In genomic region chr1:180718756-180719155, GRCm38 (mm10) we compare ENCODE assay signal across 31 mouse cellular contexts. TPM values are rescaled to one million over a fixed set of nuclear protein-coding genes. Genes with fewer than 3 reads are reported as not detected.
DNase-seq lines count a peak whose midpoint lies in the region; ATAC-seq and TF ChIP-seq lines count a peak whose summit lies in the region.
"Had no signal": no experiment of that assay in that cellular context is flagged by ENCODE, and none has a peak within 500 bp of the region (broad histone marks: within the 10 kb centered on the region; RNA-seq: fewer than 3 reads in every experiment).

No protein-coding gene starts in this region.

- no peak overlapping the region for H3K4me3 ChIP-seq in MEL (ENCODE audit: control insufficient read depth in 1 of 2, insufficient read depth in 1 of 2, low read depth in 2 of 2, low read length in 2 of 2)
- no peak overlapping the region for H3K4me3 ChIP-seq in hindbrain, embryonic 11.5 days (ENCODE audit: low read depth, low read length)
- H3K4me3 ChIP-seq: embryonic facial prominence, embryonic 10.5 days; embryonic facial prominence, embryonic 13.5 days; erythroblast, embryonic 14.5 days; forebrain, embryonic 12.5 days; forebrain, embryonic 15.5 days; heart, adult 2 months; heart, embryonic 10.5 days; heart, embryonic 13.5 days; hindbrain, embryonic 12.5 days; hindbrain, embryonic 15.5 days had no signal

- peaks cover 0 to 22% of the 10 kb centered on the region in 2 experiments; a peak in 2 of 4 replicates for H3K36me3 ChIP-seq in MEL (ENCODE audit: control insufficient read depth in 1 of 2, insufficient read depth in 2 of 2, low read length in 2 of 2)
- no peaks in the 10 kb centered on the region for H3K36me3 ChIP-seq in hindbrain, embryonic 11.5 days (ENCODE audit: control insufficient read depth, insufficient read depth, low read length)
- H3K36me3 ChIP-seq: embryonic facial prominence, embryonic 10.5 days; embryonic facial prominence, embryonic 13.5 days; forebrain, embryonic 12.5 days; forebrain, embryonic 15.5 days; heart, embryonic 10.5 days; heart, embryonic 13.5 days; hindbrain, embryonic 12.5 days; hindbrain, embryonic 15.5 days had no signal

- H3K27ac ChIP-seq in MEL (ENCODE audit: control insufficient read depth, low read depth, low read length) = peak overlapping the region; percentile 58
- no peak overlapping the region for H3K27ac ChIP-seq in hindbrain, embryonic 11.5 days (ENCODE audit: low read depth, low read length)
- H3K27ac ChIP-seq: embryonic facial prominence, embryonic 10.5 days; embryonic facial prominence, embryonic 13.5 days; forebrain, embryonic 12.5 days; forebrain, embryonic 15.5 days; heart, adult 2 months; heart, embryonic 10.5 days; heart, embryonic 13.5 days; hindbrain, embryonic 12.5 days; hindbrain, embryonic 15.5 days had no signal

- DNase-seq in A20 (ENCODE audit: low read depth, low spot score) (peak; percentile 39), MEL (ENCODE audit: low read depth, low spot score) (peak; percentile 83)
- no peak for DNase-seq in hindbrain, embryonic 11.5 days (ENCODE audit: low spot score)
- DNase-seq in cerebellum, adult 11 months = no peak
- no peak for DNase-seq in cerebellum, postnatal 14 days
- DNase-seq: adrenal gland, postnatal 10 days; B cell, adult 2 months; cerebellum, adult 11-12 months; cerebellum, adult 8-10 months; cerebellum, postnatal 10 days; embryo, embryonic 11 days; gastrocnemius, postnatal 10 days; gastrocnemius, postnatal 36 days; heart, adult 2 months; heart, postnatal 14 days; heart, postnatal 4 days; kidney, adult 2 months had no signal

- no peaks in the 10 kb centered on the region for H3K9me3 ChIP-seq in MEL (replicated peaks; ENCODE audit: insufficient read depth, low read length)
- H3K9me3 ChIP-seq in hindbrain, embryonic 11.5 days (ENCODE audit: control insufficient read depth, low read length) = no peaks in the 10 kb centered on the region
- H3K9me3 ChIP-seq: embryonic facial prominence, embryonic 10.5 days; embryonic facial prominence, embryonic 13.5 days; forebrain, embryonic 12.5 days; forebrain, embryonic 15.5 days; heart, embryonic 10.5 days; heart, embryonic 13.5 days; hindbrain, embryonic 12.5 days; hindbrain, embryonic 15.5 days had no signal

- TF ChIP-seq CTCF in MEL (IDR thresholded peaks at IDR 0.05 in 2 of 3, conservative IDR thresholded peaks at IDR 0.05 in 1 of 3; ENCODE audit: control insufficient read depth in 1 of 3, insufficient read depth in 1 of 3, low read depth in 2 of 3, low read length in 3 of 3, poor library complexity in 1 of 3, severe bottlenecking in 1 of 3) = no peak

- no peak for TF ChIP-seq POLR2A in MEL (IDR thresholded peaks at IDR 0.05; ENCODE audit: control insufficient read depth in 1 of 2, insufficient read depth in 1 of 2, low read depth in 1 of 2, low read length in 2 of 2, poor library complexity in 1 of 2)

- WGBS in hindbrain, embryonic 11.5 days = 78% methylated on average over 5 of the region's 5 CpGs

- H3K9ac ChIP-seq in MEL (ENCODE audit: control insufficient read depth, low read depth, low read length, poor library complexity, severe bottlenecking) = no peak overlapping the region
- H3K9ac ChIP-seq in hindbrain, embryonic 11.5 days (ENCODE audit: low read depth, low read length) = no peak overlapping the region
- H3K9ac ChIP-seq: embryonic facial prominence, embryonic 13.5 days; forebrain, embryonic 12.5 days; forebrain, embryonic 15.5 days; heart, embryonic 13.5 days; hindbrain, embryonic 12.5 days; hindbrain, embryonic 15.5 days had no signal

- H3K4me1 ChIP-seq in MEL (ENCODE audit: control insufficient read depth in 1 of 2, insufficient read depth in 2 of 2, low read length in 2 of 2) = peaks cover 18 to 50% of the 10 kb centered on the region in 2 experiments
- no peaks in the 10 kb centered on the region for H3K4me1 ChIP-seq in hindbrain, embryonic 11.5 days (replicated peaks; ENCODE audit: control insufficient read depth, insufficient read depth, low read length)
- H3K4me1 ChIP-seq: embryonic facial prominence, embryonic 10.5 days; embryonic facial prominence, embryonic 13.5 days; forebrain, embryonic 12.5 days; forebrain, embryonic 15.5 days; heart, embryonic 10.5 days; heart, embryonic 13.5 days; hindbrain, embryonic 12.5 days; hindbrain, embryonic 15.5 days had no signal

- H3K27me3 ChIP-seq in MEL (ENCODE audit: control insufficient read depth in 1 of 2, insufficient read depth in 2 of 2, low read length in 2 of 2) = no peaks in the 10 kb centered on the region
- no peaks in the 10 kb centered on the region for H3K27me3 ChIP-seq in hindbrain, embryonic 11.5 days (ENCODE audit: control insufficient read depth, insufficient read depth, low read length)
- H3K27me3 ChIP-seq: embryonic facial prominence, embryonic 13.5 days; forebrain, embryonic 12.5 days; forebrain, embryonic 15.5 days; heart, embryonic 13.5 days; hindbrain, embryonic 12.5 days; hindbrain, embryonic 15.5 days; Patski had no signal

- no peaks in the 10 kb centered on the region for H3K79me2 ChIP-seq in MEL (ENCODE audit: control insufficient read depth, insufficient read depth, low read length, poor library complexity)

- H3K4me2 ChIP-seq in hindbrain, embryonic 11.5 days (replicated peaks; ENCODE audit: low read depth, low read length) = no peak overlapping the region
- H3K4me2 ChIP-seq: embryonic facial prominence, embryonic 13.5 days; forebrain, embryonic 12.5 days; forebrain, embryonic 15.5 days; heart, embryonic 13.5 days; hindbrain, embryonic 12.5 days; hindbrain, embryonic 15.5 days had no signal

- ATAC-seq in granulocyte monocyte progenitor cell, adult 5-6 weeks (replicated peaks; ENCODE audit: poor library complexity, severe bottlenecking) = peak; percentile 83
- ATAC-seq in hindbrain, embryonic 11.5 days (ENCODE audit: low FRiP score) = no peak
- ATAC-seq: forebrain, embryonic 15.5 days; intestine, postnatal 0 days; Patski had no signal

- peak; percentile 2 to 29; a peak in 2 of 4 replicates for TF ChIP-seq EP300 in MEL (IDR thresholded peaks at IDR 0.05; ENCODE audit: low read depth in 1 of 2, low read length in 2 of 2)

- TF ChIP-seq RAD21 in MEL (IDR thresholded peaks at IDR 0.05; ENCODE audit: low read depth, low read length) = no peak

TF ChIP-seq in MEL, 35 proteins besides CTCF, POLR2A, EP300 and RAD21:
- TF ChIP-seq SMC3 (IDR thresholded peaks at IDR 0.05; ENCODE audit: low read depth, low read length) (no peak), UBTF (IDR thresholded peaks at IDR 0.05; ENCODE audit: borderline replicate concordance, insufficient read depth, low read depth, low read length) (no peak), GATA1 (IDR thresholded peaks at IDR 0.05; ENCODE audit: low read depth, low read length) (peak; percentile 42)

RNA-seq across cellular contexts. Expression of gene Acbd3, which starts 7.1 kb away (rescaled TPM):
- 17.4 and 17.8 TPM in 2 replicates for total RNA-seq in MEL (2012; rRNA removed)
- 10 to 100 TPM in 1 of 2 experiments, not detected in 1; 23.2 TPM for polyA plus RNA-seq in MEL (2012; ENCODE audit: insufficient read depth in 1 of 2, insufficient read length in 2 of 2, low read depth in 1 of 2, low replicate concordance in 2 of 2, missing spikeins in 1 of 2)
- total RNA-seq in granulocyte monocyte progenitor cell, adult 5-6 weeks (2014; fragmentation: Nextera tagmentation) = 23.5 and 26.5 TPM in 2 replicates
- total RNA-seq in granulocyte monocyte progenitor cell, adult 5-6 weeks (2017) = 40.6 and 44.6 TPM in 2 replicates
- 24.8 and 27.7 TPM in 2 replicates for polyA plus RNA-seq in hindbrain, embryonic 11.5 days (2014; fragmentation: Nextera tagmentation; extraction: Ambion mirVana)

RNA-seq across cellular contexts. Expression of gene Mixl1, which starts 21.9 kb away (rescaled TPM):
- not detected in 2 replicates for total RNA-seq in MEL (2012; rRNA removed)
- not detected for polyA plus RNA-seq in MEL (2012; ENCODE audit: insufficient read depth in 1 of 2, insufficient read length in 2 of 2, low read depth in 1 of 2, low replicate concordance in 2 of 2, missing spikeins in 1 of 2)
- total RNA-seq in granulocyte monocyte progenitor cell, adult 5-6 weeks (2014; fragmentation: Nextera tagmentation) = not detected in 2 replicates
- total RNA-seq in granulocyte monocyte progenitor cell, adult 5-6 weeks (2017) = not detected in 2 replicates
- 0.13 TPM in 1 of 2 replicates, not detected in the other for polyA plus RNA-seq in hindbrain, embryonic 11.5 days (2014; fragmentation: Nextera tagmentation; extraction: Ambion mirVana)
- total RNA-seq: adrenal gland, adult 18-20 months; adrenal gland, postnatal 10 days; gastrocnemius, adult 18-20 months; gastrocnemius, postnatal 10 days; gastrocnemius, postnatal 36 days; heart, adult 2 months; heart, postnatal 14 days; heart, postnatal 4 days had no signal
- polyA plus RNA-seq: erythroblast, embryonic 14.5 days; forebrain, embryonic 12.5 days; heart, adult 2 months; hindbrain, embryonic 15.5 days; intestine, postnatal 0 days; kidney, adult 2 months; Patski had no signal

Comparison
In these comparisons a context has a peak if more than half of its experiments do, and no peak if none do; other contexts are left out.
1. DNase-seq: peak in A20 (single experiment) and MEL (single experiment); none in hindbrain, embryonic 11.5 days (single experiment), cerebellum, adult 11 months (single experiment) and cerebellum, postnatal 14 days (0 of 2).